Mouse (Mus musculus): ENCODE results near the gene Hist1h4f.
"Not testable (repeated sequence)": the region's sequence is repeated elsewhere in the genome, so short reads cannot be mapped to it uniquely, and the experiment has no call there.

Gene Hist1h4f

GRCm38 (mm10) chr13:23576351-23576881, 25.0 kb upstream of the Hist1h4f start:
- peak; percentile 50 for DNase-seq (ENCODE audit: low read depth, low spot score)

GRCm38 (mm10) chr13:23575864-23576313, 24.4 kb upstream of the Hist1h4f start:
- not testable (repeated sequence) for DNase-seq (ENCODE audit: low read depth, low spot score)

DNA sequence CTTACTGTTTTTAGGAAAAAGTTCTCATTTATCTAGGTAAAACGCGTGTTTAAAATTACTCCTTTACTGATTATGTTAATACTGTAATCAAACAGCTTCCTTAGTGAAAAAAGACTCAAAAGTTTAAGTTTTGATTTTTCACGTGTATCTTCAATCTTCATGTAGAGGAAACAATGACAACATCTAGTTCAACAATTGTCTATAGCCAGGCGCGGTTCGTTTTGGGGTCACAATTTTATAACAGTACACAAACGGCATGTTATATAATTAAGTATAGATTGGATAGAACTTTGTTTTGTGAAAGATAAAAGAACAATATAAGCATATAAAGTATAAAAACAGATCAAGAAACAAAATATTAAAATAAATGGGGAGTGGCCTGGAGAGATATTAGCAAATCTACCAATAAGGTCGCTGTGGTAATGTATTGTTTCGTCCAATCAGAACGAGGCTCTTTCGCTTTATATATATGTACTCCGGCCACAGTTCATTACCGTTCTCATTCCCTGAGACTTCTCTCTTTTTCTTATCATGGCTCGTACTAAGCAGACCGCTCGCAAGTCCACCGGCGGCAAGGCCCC, 23.9 kb upstream of the Hist1h4f start, which contains the start of gene Hist1h3d:
Hist1h3d (plus strand) TSS at position 493 of the 581 bp plus-strand sequence.
- peak; percentile 88 for DNase-seq (ENCODE audit: low read depth, low spot score)

GRCm38 (mm10) chr13:23574546-23575170, 23.2 kb upstream of the Hist1h4f start:
- peak; percentile 49 for DNase-seq (ENCODE audit: low read depth, low spot score)

DNA sequence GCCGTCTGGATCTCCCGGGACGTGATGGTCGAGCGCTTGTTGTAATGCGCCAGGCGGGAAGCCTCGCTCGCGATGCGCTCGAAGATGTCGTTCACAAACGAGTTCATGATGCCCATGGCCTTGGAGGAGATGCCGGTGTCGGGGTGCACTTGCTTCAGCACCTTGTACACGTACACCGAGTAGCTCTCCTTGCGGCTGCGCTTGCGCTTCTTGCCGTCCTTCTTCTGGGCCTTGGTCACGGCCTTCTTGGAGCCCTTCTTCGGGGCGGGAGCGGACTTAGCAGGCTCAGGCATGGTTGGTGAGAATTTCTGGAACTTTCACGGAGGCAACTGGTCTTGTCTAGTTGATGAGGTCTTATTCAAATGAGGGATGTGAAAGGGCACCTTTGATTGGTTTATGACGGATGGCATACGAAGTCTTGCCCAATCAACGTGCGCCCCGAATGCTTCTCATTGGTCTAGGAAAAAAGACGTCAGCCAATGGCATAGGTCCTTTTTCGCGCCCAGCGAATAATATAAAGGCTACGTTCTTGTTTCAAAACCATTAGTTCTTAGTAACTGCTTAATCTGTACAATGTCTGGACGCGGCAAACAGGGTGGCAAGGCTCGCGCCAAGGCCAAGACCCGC, 22.6 kb upstream of the Hist1h4f start, which contains the start of the genes Hist1h2bf and Hist1h2ad:
Hist1h2bf (minus strand) TSS at position 299 of the 627 bp plus-strand sequence.
Hist1h2ad (plus strand) TSS at position 484 of the 627 bp plus-strand sequence.
- peak; percentile 99 for DNase-seq (ENCODE audit: low read depth, low spot score)

DNA sequence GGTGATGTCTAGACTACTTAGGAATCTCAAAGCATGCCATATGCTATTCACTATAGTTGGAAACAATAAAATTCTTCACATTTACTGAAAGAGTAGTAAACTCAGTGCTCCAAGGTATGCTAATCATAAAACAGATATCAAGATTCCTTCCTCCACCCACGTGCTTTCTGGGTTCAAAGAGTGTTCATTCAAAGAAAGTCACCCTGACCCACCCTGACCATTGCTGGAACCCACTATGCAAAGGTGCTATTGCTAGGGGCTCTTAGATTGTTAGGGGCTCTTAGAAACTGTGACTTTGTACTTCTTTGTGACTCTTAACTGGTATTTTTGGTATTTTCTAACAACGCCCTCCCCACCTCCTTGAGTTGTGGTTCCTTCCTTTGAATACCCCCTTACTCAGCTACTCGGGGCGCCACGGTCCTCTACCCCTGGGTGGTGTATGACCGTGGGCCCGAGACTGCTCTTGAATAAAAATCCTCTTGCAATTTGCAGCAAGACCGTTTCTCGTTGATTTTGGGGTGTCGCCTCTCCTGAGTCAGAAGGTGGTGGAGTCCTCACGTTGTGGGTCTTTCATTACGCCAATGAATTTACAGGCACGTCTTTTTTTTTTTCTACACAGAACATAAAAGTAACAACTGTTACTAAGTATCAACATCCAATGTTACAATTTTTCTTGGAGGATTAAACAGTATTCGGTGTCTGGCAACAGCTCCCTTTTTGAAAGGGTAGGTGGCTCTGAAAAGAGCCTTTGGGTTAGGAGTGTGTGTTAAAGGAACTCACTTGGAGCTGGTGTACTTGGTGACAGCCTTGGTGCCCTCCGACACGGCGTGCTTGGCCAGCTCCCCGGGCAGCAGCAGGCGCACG, 21.8 kb upstream of the Hist1h4f start:
- peak; percentile 47 for DNase-seq (ENCODE audit: low read depth, low spot score)

DNA sequence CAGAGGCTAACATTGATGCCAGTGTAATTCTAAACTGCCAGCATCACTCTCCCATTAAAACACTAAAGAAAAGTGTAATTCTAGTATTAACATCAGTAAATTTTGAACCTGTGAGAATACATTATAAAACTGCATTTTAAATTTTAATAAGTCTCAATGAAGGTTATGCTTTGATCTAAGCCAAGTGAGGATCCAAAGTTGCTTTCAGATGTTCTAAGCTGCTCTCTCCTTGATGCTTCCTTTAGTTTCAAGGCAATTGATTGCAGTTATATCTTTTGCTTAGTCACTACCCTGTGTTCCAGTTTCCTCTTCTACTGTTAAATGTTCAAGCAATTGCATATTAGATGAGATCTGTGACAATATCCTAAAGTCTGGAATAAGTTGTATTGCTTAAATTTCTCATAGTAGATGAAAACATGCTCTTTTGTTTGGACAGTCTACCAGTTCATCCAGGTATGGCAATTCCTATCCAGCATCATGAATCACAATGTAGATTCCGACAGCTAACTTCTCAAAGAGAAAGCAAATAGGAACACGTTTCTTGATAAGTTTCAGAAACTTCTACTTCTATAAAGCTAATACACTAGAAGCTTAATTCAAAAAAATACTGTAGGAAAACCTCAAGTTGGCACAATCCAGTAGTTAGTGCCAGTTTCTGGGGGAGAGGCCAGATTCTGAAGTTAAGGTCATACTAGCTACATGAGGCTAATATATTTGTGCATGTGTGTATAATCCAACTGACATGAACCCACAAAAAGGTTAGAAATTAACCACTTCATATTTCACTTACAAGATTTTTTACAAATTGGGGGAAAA, 21.0 kb upstream of the Hist1h4f start:
- DNase-seq (ENCODE audit: low read depth, low spot score): peak; percentile 62

- peak; percentile 57 for DNase-seq (ENCODE audit: low read depth, low spot score)
Observed at GRCm38 (mm10) chr13:23571504-23572217, 20.2 kb upstream of the Hist1h4f start.

DNA sequence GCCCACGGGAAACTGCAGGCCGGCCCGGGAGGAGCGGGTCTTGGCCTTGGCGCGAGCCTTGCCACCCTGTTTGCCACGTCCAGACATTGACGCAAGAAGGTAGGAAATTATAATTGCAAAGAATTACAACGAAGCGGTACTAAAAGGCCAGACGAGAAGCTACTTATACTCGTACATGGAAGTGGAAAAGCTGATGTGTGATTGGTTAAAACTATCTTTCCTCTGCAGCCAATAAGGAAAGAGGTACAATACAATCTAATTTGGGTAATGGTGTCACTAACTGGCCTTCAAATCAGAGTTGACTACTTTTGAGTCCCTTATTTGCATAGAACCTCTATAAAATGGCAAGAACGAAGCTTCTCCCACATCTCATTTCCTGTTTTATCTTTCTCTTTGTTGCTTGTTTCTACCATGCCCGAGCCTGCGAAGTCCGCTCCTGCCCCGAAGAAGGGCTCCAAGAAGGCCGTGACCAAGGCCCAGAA, 19.6 kb upstream of the Hist1h4f start, which contains the start of the genes Hist1h2ae and Hist1h2bg:
Hist1h2ae (minus strand) TSS at position 199 of the 482 bp plus-strand sequence.
Hist1h2bg (plus strand) TSS at position 375 of the 482 bp plus-strand sequence.
- DNase-seq (ENCODE audit: low read depth, low spot score): peak; percentile 93

- peak; percentile 49 for DNase-seq (ENCODE audit: low read depth, low spot score)
Observed at GRCm38 (mm10) chr13:23570261-23571021, 19.0 kb upstream of the Hist1h4f start.

DNA sequence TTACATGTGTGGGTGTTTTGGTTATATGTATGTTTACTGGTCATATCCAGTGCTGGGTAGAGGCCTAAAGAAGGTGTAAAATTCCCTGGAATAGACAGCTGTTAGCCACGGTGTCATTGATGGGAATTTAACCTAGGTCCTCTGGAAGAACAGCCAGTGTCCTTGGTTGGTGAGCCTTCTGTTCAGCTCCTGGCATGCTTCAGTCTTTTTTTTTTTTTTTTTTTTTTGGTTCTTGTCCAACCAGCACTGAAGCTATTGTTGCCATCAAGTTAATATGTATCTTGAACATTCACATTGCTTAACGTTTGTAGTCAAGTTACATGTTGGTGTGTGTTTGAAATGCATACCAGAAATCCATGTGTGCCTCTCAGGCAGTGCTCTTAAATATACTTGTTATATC, 13.0 kb upstream of the Hist1h4f start:
- no peak for DNase-seq (ENCODE audit: low read depth, low spot score)

DNA sequence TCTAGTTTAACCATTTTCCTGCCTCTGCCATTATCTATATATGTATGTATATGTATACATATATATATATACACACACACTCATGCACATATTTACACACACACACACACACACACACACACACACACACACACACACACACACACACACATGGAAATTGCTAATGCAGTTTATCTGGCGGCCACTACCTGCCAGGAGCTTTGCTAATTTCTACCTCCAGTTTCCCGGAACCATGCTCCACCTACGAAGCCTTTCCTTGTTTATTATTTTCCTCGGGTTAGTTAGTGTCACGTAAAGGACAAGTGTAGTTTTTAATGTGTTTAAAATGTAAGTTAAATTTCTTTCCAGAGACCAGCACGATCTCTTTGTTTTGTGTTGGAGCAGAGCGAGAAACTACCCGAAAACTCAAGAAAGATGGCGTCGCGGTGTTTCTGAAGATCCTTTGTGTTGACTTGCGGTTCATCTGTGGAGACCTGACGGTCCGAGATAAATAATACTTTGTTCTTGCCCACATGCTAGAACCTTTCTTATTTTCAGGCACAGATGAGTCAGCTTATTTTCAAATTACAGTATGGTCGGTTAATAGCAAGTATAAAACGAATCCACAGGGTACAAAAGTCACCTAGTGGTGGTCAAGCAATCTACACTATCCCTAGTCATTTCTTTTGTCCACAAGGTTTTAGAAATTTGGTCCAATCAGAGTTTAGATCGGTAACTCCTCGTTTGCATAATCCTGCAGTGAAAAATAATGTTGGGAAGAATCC, 11.4 kb upstream of the Hist1h4f start:
- no peak for DNase-seq (ENCODE audit: low read depth, low spot score)

GRCm38 (mm10) chr13:23561883-23562659, 10.6 kb upstream of the Hist1h4f start, which contains the start of gene Hist1h3e:
TSS of gene Hist1h3e (minus strand) at chr13:23562369.
- peak; percentile 94 for DNase-seq (ENCODE audit: low read depth, low spot score)

DNA sequence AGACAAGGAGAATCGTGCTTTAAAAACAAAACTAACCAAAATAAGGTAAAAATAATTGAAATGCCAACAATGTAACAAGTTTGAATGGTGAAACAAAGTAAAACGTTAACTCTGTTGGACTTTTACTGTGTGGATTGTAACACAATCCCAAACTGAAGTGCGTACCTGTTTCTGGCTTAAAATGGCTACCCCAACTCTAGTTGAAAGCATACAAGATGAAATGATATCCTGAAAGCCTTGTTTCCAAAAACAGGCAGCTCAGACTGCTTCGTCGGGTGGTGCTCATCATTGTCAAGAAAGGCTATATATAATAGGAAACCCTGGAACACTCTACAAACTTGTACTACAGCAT, 10.1 kb upstream of the Hist1h4f start:
- DNase-seq (ENCODE audit: low read depth, low spot score): not testable (repeated sequence)

- not testable (repeated sequence) for DNase-seq (ENCODE audit: low read depth, low spot score)
Observed at GRCm38 (mm10) chr13:23560699-23561098, 9.3 kb upstream of the Hist1h4f start.

- no peak for DNase-seq (ENCODE audit: low read depth, low spot score)
Observed at GRCm38 (mm10) chr13:23556906-23557305, 5.5 kb upstream of the Hist1h4f start.

DNA sequence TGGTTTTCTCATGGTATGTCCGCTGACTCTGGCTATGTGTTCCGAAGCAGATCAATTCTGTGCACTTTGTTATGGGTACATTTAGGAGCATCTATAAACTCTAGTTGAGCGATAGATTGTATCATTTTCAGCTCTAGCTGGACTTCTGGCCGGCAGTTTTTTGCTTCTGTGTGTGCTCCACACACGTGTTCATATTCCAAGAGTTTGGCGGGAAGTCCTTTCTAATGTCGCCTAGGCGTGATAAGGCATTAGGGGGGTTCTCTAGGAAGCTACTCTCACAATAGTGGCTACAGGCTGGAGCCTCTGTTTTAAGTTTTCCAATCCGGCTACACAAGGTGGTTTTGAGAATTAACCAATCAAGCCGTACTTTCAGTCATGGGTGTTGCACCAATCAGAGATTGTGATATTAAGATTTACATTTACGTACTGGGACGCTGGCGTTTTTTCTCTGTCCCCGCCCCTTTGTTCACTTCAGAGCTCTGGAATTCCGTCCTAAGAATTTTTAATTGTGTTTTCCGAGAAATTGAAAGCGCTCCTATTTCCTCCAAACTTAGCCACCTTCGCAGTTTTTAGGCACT, 4.5 kb upstream of the Hist1h4f start:
- peak; percentile 83 for DNase-seq (ENCODE audit: low read depth, low spot score)

Measured in c-Kit-negative CD71-positive TER-119-positive erythroid progenitor cells, embryonic 14.5 days (primary cell).